Mouse (Mus musculus): ENCODE measurements around the gene 1700057G04Rik. TPM values are rescaled to one million over a fixed set of nuclear protein-coding genes. Genes with fewer than 3 reads are reported as not detected.

Gene 1700057G04Rik
- total RNA-seq (2023), result not detected

DNA sequence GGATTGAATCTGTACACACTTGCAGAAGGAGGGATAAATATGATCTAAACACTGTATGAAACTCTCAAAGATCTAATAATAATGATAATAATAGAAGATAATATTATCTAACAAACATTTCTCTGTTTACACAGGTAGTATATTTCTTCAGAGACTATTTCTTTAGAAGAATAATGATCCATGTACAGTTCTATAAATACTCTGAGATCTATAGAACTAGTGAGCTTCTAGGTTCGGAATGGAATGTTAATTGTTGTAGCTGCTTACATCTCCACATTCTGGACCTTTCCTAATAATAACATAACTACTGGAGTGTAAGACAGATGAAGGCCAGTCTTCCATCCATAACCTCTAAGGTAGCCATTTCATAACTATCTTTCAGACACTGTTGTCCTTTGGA, at the start of gene 1700057G04Rik:
TSS of gene 1700057G04Rik (plus strand) at position 301 of the 400 bp plus-strand sequence.

DNA sequence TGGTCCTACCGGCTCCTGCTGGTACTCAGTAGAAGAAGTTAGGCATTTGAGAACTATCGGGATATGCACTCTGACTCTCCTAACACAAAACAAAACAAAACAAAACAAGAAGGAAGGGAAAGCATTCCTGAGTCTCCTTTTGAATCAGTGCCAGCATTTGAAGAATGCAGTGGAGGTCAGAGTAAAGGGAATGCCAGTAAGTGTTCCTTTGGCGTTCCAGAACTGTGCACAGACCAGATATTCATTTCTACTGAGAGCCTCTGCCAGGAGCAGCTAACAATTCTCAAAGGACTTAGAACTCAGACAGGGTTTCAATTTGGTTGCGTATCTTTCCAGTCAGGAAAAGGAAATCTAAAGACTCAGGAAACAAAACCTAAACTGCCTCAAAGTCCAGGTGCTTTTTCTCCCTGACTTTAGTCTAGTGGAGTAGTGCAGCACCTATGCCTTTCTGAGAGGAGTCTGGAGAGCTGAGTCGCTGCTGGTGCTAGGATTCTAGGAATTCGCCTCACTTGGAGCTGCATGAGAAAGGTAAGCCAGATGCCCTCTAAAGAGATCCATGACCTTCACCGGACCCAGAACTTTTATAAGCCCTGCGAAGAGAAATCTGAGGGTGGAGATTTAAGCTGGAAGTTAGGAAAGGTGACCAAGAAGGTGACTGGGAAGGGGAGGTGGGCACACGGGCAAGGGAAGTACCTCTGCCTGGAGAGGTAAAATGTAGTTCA, 33.5 kb upstream of the 1700057G04Rik start, which contains the start of gene Plscr2:
TSS of gene Plscr2 (plus strand) at position 117 of the 722 bp plus-strand sequence.

Other genes with a start within 250 kb of the 1700057G04Rik start
- not detected for gene Plscr5, start 116.4 kb upstream of the 1700057G04Rik start, total RNA-seq (2023)
- gene Plscr1, start 59.6 kb upstream of the 1700057G04Rik start, total RNA-seq (2023), result 10 to 100 TPM; 71.1 to 79.4 TPM
- under 1 TPM in 1 of 2 experiments, not detected in 1; 0.29 TPM for gene Plscr2, start 33.8 kb upstream of the 1700057G04Rik start, total RNA-seq (2023)
- under 1 TPM; 0.33 to 0.37 TPM for gene Plscr4, start 148.0 kb downstream of the 1700057G04Rik start, total RNA-seq (2023)
- gene Plod2, start 232.8 kb downstream of the 1700057G04Rik start, total RNA-seq (2023), result 1 to 10 TPM; 2.3 to 2.6 TPM